Mouse (Mus musculus) intestine, embryonic 16.5 days (tissue): ENCODE measurements at regions not wholly inside any gene's neighbourhood (a gene's known extent, or its start where the extent isn't known, plus 50 kb on each side); places are given as distances from the start of the nearest gene placed in this dataset.

ENCODE experiments used
- ATAC-seq: fragments of 200-750 bp; cut with Nextera tagmentation; 2 replicates; pipeline ENCODE4 v1.8.0; 2017; ENCODE audit warnings: moderate TSS enrichment, moderate library complexity
- H3K27ac ChIP-seq: fragments of 300-500 bp; sonication (generic); 2 replicates; pipeline ENCODE4 v1.5.1; 2014; ENCODE audit warnings: mild to moderate bottlenecking, low read length
- H3K27me3 ChIP-seq: fragments of 300-500 bp; sonication (generic); replicated peaks from 2 replicates; pipeline ENCODE4 v1.6.1; 2014; ENCODE audit warnings: low read length, control low read depth, mixed read lengths; ENCODE audit not compliant: control insufficient read depth, insufficient read depth
- H3K36me3 ChIP-seq: fragments of 300-500 bp; sonication (generic); 2 replicates; pipeline ENCODE4 v1.6.1; 2014; ENCODE audit warnings: low read length, control low read depth; ENCODE audit not compliant: control insufficient read depth, insufficient read depth
- H3K4me1 ChIP-seq: fragments of 300-500 bp; sonication (generic); 2 replicates; pipeline ENCODE4 v1.6.1; 2014; ENCODE audit warnings: low read length, control low read depth, mixed read lengths; ENCODE audit not compliant: control insufficient read depth, insufficient read depth
- H3K4me2 ChIP-seq: fragments of 300-500 bp; sonication (generic); 2 replicates; pipeline ENCODE4 v1.6.1; 2014; ENCODE audit warnings: low read depth, low read length, control low read depth
- H3K4me3 ChIP-seq: fragments of 300-500 bp; sonication (generic); 2 replicates; pipeline ENCODE4 v1.5.1; 2014; ENCODE audit warnings: mild to moderate bottlenecking, low read length
- H3K9ac ChIP-seq: fragments of 300-500 bp; sonication (generic); 2 replicates; pipeline ENCODE4 v1.6.1; 2014; ENCODE audit warnings: low read depth, low read length
- H3K9me3 ChIP-seq: fragments of 300-500 bp; sonication (generic); 2 replicates; pipeline ENCODE4 v1.6.1; 2016; ENCODE audit warnings: low read length, control low read depth; ENCODE audit not compliant: control insufficient read depth
- WGBS: fragments of 180-500 bp; shearing (Covaris S2); extraction: QIAGEN DNeasy Blood & Tissue Kit; methylation state at CpG from one replicate; pipeline ENCODE4 v1.1.7; 2014; 5-methylcytosine and 5-hydroxymethylcytosine counted together

DNA sequence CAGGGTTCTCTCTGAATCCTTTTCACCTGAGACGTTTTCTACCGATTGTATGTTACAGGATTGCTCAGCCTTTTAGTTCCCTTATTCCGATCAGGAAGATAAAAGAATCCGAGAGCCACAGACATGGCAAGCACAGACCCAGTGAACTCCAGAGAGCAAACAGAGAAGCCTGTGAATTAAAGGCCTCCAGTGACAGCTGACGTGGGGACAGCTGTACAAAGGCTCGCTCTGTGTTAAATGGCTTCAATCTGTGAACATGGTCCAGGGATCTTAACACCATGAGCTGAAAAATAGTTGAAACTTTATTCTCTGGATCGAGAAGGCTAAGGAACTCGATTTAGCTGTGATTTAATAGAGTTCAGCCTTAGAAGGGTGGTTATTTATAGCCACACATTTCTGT, 75.4 kb upstream of the Smad1 start:
- H3K4me1 ChIP-seq: no peaks in the 10 kb centered on the region
- H3K27me3 ChIP-seq: no peaks in the 10 kb centered on the region
- no peak overlapping the region for H3K4me2 ChIP-seq
- no peaks in the 10 kb centered on the region for H3K9me3 ChIP-seq
- no peaks in the 10 kb centered on the region for H3K36me3 ChIP-seq
- H3K9ac ChIP-seq: no peak overlapping the region
- 68% methylated on average over 8 of the region's 8 CpGs for WGBS
- no peak for ATAC-seq
- no peak overlapping the region for H3K4me3 ChIP-seq
- H3K27ac ChIP-seq: no peak overlapping the region

DNA sequence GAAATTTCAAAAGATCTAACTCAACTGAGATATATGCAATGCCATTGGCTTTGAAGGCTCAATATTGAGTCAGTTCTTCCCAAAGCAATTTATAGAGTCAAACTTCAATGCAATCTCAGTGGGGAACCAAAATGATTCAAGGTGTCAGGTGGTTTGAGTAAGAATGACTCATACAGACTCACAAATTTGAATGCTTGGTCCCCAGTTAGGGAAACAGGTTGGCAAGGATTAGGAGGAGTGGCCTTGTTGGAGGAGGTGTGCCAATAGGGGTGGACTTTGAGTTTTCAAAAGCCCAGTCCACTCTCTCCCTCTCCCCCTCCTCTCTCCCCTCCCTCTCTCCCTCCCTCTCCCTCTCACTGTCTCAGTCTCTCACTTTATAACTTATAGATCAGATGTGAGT, 52.8 kb upstream of the Smad1 start:
- Histone ChIP-seq H3K9ac (no peak overlapping the region), H3K9me3 (no peaks in the 10 kb centered on the region), H3K4me2 (no peak overlapping the region), H3K4me3 (no peak overlapping the region), H3K27me3 (no peaks in the 10 kb centered on the region), H3K36me3 (no peaks in the 10 kb centered on the region), H3K4me1 (0 out of 2 replicates have a peak, but pooled peaks cover 3% of the 10 kb centered on the region), H3K27ac (no peak overlapping the region)
- no peak for ATAC-seq

DNA sequence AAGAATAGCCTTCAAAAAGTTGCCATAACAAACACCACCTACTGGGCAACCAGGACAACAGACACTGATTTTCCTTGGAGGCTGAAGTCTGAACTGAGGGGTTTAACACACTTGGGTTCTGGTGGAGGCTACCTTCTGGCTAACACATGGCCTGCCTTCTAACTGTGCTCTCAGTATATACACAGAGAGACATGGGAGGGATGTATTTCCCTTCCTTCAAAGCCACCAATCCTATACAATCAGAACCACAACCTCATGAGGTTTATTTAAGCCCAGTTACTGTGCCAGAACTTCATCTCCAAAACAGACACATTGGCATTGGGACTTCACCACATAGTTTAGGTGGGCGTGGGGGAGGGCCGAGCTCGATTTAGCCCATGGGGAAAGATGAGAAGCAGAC, 50.1 kb upstream of the Smad1 start:
- no peaks in the 10 kb centered on the region for H3K9me3 ChIP-seq
- H3K4me3 ChIP-seq: no peak overlapping the region
- no peak overlapping the region for H3K27ac ChIP-seq
- H3K27me3 ChIP-seq: no peaks in the 10 kb centered on the region
- WGBS: 68% methylated on average over 3 of the region's 3 CpGs
- no peak overlapping the region for H3K4me2 ChIP-seq
- H3K9ac ChIP-seq: no peak overlapping the region
- 0 out of 2 replicates have a peak, but pooled peaks cover 3% of the 10 kb centered on the region for H3K4me1 ChIP-seq
- no peak for ATAC-seq
- no peaks in the 10 kb centered on the region for H3K36me3 ChIP-seq
